ENCODE assay signal across 13 mouse cellular contexts in genomic region chr4:106227428-106227827, GRCm38 (mm10).
DNase-seq lines count a peak whose midpoint lies in the region; ATAC-seq and TF ChIP-seq lines count a peak whose summit lies in the region.
"Had no signal": no experiment of that assay in that cellular context is flagged by ENCODE, and none has a peak within 500 bp of the region (broad histone marks: within the 10 kb centered on the region; RNA-seq: fewer than 3 reads in every experiment).

No protein-coding gene starts in this region.

- TF ChIP-seq EP300 in heart, postnatal 0 days (IDR thresholded peaks at IDR 0.05; ENCODE audit: low read depth): no peak
- no peak for TF ChIP-seq EP300 in liver, postnatal 0 days (IDR thresholded peaks at IDR 0.05; ENCODE audit: low read depth)

- WGBS in heart, postnatal 0 days: 62% methylated on average over 8 of the region's 8 CpGs
- WGBS in liver, postnatal 0 days (ENCODE audit: insufficient replicate concordance): 74% methylated on average over 8 of the region's 8 CpGs

- no peak overlapping the region for H3K9ac ChIP-seq in heart, postnatal 0 days (replicated peaks; ENCODE audit: low read depth, low read length)
- no peak overlapping the region for H3K9ac ChIP-seq in liver, postnatal 0 days (replicated peaks)
- H3K9ac ChIP-seq: heart, embryonic 15.5 days; liver, embryonic 13.5 days; neural tube, embryonic 12.5 days had no signal

- no peaks in the 10 kb centered on the region for H3K4me1 ChIP-seq in heart, postnatal 0 days (ENCODE audit: control insufficient read depth, insufficient read depth)
- peaks cover 6% of the 10 kb centered on the region for H3K4me1 ChIP-seq in liver, postnatal 0 days (ENCODE audit: insufficient read depth)

- ATAC-seq in heart, postnatal 0 days (ENCODE audit: insufficient read depth, low read depth): no peak
- no peak for ATAC-seq in liver, postnatal 0 days
- no peak for ATAC-seq in erythroblast, adult 5-6 weeks (replicated peaks; ENCODE audit: low FRiP score, poor library complexity, severe bottlenecking)
- no peak for ATAC-seq in cerebellum, adult (ENCODE audit: insufficient number of reproducible peaks, low FRiP score, low TSS enrichment)

- no peak overlapping the region for H3K27ac ChIP-seq in heart, postnatal 0 days (ENCODE audit: low read depth)
- H3K27ac ChIP-seq in liver, postnatal 0 days (ENCODE audit: low read depth): no peak overlapping the region
- H3K27ac ChIP-seq: heart, embryonic 15.5 days; liver, embryonic 13.5 days; neural tube, embryonic 12.5 days had no signal

- TF ChIP-seq CTCF in heart, postnatal 0 days (IDR thresholded peaks at IDR 0.05; ENCODE audit: low read depth): 0 out of 2 replicates have a peak, but pooled peaks have one; percentile 15
- TF ChIP-seq CTCF in liver, postnatal 0 days (IDR thresholded peaks at IDR 0.05; ENCODE audit: low read depth): peak; percentile 18; the same call in 1 of the 2 replicates

- H3K9me3 ChIP-seq in heart, postnatal 0 days (replicated peaks; ENCODE audit: control insufficient read depth, low read length): no peaks in the 10 kb centered on the region
- peaks cover 2% of the 10 kb centered on the region; the same call in 1 of the 2 replicates for H3K9me3 ChIP-seq in liver, postnatal 0 days (ENCODE audit: low read length)
- H3K9me3 ChIP-seq: heart, embryonic 15.5 days; liver, embryonic 13.5 days; neural tube, embryonic 12.5 days had no signal

- DNase-seq in heart, postnatal 0 days (ENCODE audit: low spot score): no peak
- DNase-seq in heart, adult 8-10 months (ENCODE audit: low spot score): no peak
- no peak for DNase-seq in liver, postnatal 0 days
- no peak for DNase-seq in liver
- DNase-seq in Muller cell, postnatal 12 days (ENCODE audit: inconsistent ontology term): peak; percentile 37
- DNase-seq in kidney, postnatal 14 days: peak; percentile 33
- DNase-seq: cerebellum, adult 18-20 months; liver, embryonic 13.5 days; thymus, adult 2 months had no signal

- H3K27me3 ChIP-seq in heart, postnatal 0 days (ENCODE audit: control insufficient read depth, insufficient read depth, low read length): no peaks in the 10 kb centered on the region
- no peaks in the 10 kb centered on the region for H3K27me3 ChIP-seq in liver, postnatal 0 days (ENCODE audit: insufficient read depth, low read length)
- H3K27me3 ChIP-seq: heart, embryonic 15.5 days; liver, embryonic 13.5 days; neural tube, embryonic 12.5 days had no signal

- no peak overlapping the region for H3K4me2 ChIP-seq in heart, postnatal 0 days (ENCODE audit: low read depth, low read length)
- H3K4me2 ChIP-seq in liver, postnatal 0 days (ENCODE audit: low read depth, low read length): no peak overlapping the region
- H3K4me2 ChIP-seq: heart, embryonic 15.5 days; liver, embryonic 13.5 days; neural tube, embryonic 12.5 days had no signal

- H3K36me3 ChIP-seq in heart, postnatal 0 days (replicated peaks; ENCODE audit: control insufficient read depth, insufficient read depth, low read length): no peaks in the 10 kb centered on the region
- H3K36me3 ChIP-seq in liver, postnatal 0 days (replicated peaks; ENCODE audit: insufficient read depth, low read length): no peaks in the 10 kb centered on the region
- H3K36me3 ChIP-seq: heart, embryonic 15.5 days; liver, embryonic 13.5 days; neural tube, embryonic 12.5 days had no signal

- no peak overlapping the region for H3K4me3 ChIP-seq in heart, postnatal 0 days (ENCODE audit: low read depth, low read length)
- H3K4me3 ChIP-seq in liver, postnatal 0 days (ENCODE audit: low read depth, low read length): no peak overlapping the region
- H3K4me3 ChIP-seq: heart, embryonic 15.5 days; liver, embryonic 13.5 days; neural tube, embryonic 12.5 days had no signal

Comparison
In these comparisons a context has a peak if more than half of its experiments do, and no peak if none do; other contexts are left out.
1. DNase-seq: peak in Muller cell, postnatal 12 days (single experiment) and kidney, postnatal 14 days (single experiment); none in heart, postnatal 0 days (single experiment), heart, adult 8-10 months (single experiment), liver, postnatal 0 days (single experiment) and liver (single experiment).